Mouse (Mus musculus): ENCODE measurements around the gene Atf6b.

GRCm38 (mm10) chr17:34604511-34605237, 42.3 kb upstream of the Atf6b start:
- TF ChIP-seq EP300 (IDR thresholded peaks at IDR 0.05; ENCODE audit: insufficient read depth, low read depth, low read length) = no peak
- peak; percentile 1 for TF ChIP-seq POLR2A (IDR thresholded peaks at IDR 0.05; ENCODE audit: insufficient read depth, low read length)
- no peak for TF ChIP-seq CTCF (IDR thresholded peaks at IDR 0.05; ENCODE audit: low read depth, low read length)
